Mouse (Mus musculus): Measurements from ENCODE around the gene Mcm3ap.

Gene Mcm3ap

GRCm38 (mm10) chr10:76495501-76495900 lies 26.8 kb downstream of the Mcm3ap start:
- DNase-seq (ENCODE audit: low read depth, low spot score), result no peak

DNA sequence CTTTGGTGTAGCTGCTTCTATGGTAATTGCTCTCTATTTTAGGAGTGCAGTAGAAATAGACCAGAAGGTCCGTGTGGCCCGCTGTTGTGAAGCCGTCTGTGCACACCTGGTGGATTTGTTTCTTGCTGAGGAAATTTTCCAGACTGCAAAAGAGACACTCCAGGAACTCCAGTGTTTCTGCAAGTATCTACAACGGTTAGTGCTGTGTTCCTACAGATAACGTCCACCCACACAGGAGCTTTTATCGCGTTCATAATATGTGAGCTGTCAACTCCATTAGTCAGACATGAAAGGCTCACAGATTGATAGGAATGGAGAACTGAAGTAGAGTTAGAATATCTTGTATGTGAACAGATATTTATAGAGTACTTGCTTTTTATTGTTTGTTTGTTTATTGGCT lies 27.6 kb downstream of the Mcm3ap start:
- no peak for DNase-seq (ENCODE audit: low read depth, low spot score)

GRCm38 (mm10) chr10:76497522-76497921 lies 28.8 kb downstream of the Mcm3ap start:
- no peak for DNase-seq (ENCODE audit: low read depth, low spot score)

DNA sequence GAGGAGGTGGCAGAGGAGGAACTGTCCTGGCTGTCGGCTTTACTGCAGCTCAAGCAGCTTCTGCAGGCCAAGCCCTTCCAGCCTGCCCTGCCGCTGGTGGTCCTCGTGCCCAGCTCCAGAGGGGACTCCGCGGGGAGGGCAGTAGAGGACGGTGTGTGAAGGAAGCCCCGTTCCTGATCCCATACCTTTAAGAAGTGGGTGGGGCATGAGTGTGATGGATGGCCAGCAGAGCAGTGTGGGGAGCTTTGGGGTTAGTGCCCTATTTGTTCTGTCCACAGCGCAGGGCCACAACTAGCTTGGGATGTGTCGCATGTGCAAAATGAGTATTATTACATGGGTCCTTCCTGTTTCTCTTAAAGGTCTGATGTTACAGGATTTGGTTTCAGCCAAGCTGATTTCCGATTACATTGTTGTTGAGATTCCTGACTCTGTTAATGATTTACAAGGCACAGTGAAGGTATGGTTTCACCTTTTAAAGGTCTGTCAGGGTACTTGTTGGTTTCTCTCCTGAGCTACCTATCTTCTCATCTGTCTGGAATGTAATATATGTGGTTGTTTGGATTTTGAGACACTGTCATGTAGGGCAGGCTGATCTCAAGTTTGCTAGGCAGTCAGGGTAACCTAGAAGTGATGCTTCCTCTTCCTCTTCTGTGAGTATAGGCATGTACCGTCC lies 35.7 kb downstream of the Mcm3ap start:
- DNase-seq (ENCODE audit: low read depth, low spot score), result no peak

- no peak for DNase-seq (ENCODE audit: low read depth, low spot score)
Measured at GRCm38 (mm10) chr10:76505865-76506264, 37.1 kb downstream of the Mcm3ap start.

DNA sequence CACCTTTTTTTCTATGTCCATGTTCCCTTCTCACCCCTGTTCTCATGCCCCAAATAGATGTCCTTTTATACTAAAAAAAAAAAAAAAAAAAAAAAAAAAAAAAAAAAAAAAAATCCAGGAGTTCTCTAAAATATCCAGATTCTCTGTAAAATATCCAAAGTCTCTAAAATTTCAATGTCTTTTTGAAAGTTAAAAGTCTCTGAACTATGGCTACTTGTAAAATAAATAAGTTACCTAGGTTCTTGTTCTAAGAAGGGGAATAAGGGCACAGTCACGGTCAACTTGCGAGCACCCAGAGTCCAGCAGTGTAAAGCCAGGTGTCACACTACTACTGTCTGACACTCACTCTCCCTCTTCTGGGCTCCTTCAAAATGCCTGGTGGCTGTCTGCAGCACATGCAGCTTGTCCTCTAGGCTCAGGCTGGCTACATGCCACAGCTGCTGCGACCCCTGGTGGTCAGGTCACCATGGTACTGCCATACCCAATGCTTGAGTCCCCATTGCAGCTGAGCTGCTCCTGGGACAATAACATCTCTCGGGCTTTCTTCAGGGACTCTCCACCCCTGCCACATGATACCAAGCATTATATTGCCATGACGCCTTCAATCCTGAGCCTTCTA lies 44.3 kb downstream of the Mcm3ap start:
- DNase-seq (ENCODE audit: low read depth, low spot score), result peak; percentile 25

- DNase-seq (ENCODE audit: low read depth, low spot score), result no peak
Measured at GRCm38 (mm10) chr10:76530922-76531321, 62.2 kb downstream of the Mcm3ap start.

DNA sequence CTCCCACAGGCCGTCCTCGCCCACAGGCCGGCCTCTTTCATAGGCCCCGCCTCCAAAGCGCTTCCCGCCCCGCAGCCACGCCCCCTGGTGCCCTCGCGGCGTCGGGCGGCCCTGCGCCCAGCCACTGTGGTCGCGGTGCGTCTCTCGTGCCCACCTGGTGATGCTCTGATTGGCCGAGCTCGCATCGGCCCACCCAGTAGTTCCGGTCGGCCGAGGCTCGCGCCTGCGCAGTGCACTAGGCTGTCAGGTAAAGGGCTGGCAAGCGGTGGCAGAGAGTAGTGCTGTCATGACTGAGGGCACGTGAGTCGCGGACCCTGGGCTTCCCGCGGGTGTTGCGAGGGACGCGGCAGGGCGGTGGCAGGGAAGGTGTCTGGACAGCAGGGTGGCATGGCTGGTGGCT lies 62.6 kb downstream of the Mcm3ap start, which contains the start of gene Lss:
Gene Lss (plus strand): TSS at position 214 of the 400 bp plus-strand sequence.
- peak; percentile 85 for DNase-seq (ENCODE audit: low read depth, low spot score)

DNA sequence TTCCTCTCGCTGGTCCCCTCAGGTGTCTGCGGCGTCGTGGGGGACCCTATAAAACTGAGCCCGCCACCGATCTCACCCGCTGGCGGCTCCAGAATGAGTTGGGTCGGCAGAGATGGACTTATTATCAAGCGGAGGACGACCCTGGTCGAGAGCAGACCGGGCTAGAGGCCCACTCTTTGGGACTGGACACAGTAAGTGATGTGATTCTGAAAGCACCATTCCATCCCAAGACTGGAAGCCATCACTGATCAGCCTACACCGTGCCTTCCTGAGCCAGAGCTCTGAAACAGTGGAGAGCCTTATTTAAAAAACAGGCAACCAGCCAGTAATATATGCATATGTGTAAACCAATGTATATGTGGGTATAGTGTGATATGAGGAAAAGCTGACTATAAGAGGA lies 63.1 kb downstream of the Mcm3ap start:
- peak; percentile 9 for DNase-seq (ENCODE audit: low read depth, low spot score)

DNA sequence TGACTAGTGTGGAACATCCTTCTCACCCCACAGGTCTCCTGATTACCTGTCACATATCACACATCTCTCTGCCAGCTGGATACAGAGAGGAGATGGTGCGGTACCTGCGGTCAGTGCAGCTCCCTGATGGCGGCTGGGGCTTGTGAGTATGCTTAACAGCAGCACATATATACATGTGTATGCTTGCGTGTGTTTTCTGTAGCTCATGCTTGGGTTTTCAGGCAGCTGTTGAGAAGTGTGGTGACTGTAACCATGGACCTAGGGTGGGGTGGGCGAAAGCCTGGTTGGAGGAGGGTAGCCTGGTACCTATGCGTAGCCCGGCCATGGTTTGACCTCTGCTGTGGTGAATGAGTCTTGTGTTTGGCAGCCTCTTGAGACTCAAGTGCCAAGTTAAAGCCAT lies 66.8 kb downstream of the Mcm3ap start:
- no peak for DNase-seq (ENCODE audit: low read depth, low spot score)

DNA sequence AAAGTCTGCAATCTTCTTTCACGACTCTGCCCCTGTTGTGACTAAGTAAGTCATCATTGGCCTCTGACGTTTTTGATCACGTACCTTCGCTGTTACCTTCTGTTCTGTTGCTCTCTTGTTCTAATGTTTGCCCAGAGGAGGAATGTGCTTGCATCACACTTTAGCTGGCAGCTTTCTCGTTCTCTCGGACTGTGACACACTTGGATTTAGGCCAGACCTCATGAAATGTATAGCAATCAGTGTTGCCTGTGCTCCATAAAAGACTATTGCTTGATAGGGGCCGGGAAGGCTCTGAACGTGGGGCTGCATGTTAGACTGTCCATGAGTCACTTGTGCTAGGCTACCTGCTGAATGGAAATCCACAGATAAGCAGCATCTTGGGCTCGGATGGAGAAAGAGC lies 68.9 kb downstream of the Mcm3ap start:
- DNase-seq (ENCODE audit: low read depth, low spot score), result no peak

GRCm38 (mm10) chr10:76541336-76542085 lies 72.8 kb downstream of the Mcm3ap start:
- DNase-seq (ENCODE audit: low read depth, low spot score), result no peak

- DNase-seq (ENCODE audit: low read depth, low spot score), result no peak
Measured at GRCm38 (mm10) chr10:76542636-76543375, 74.1 kb downstream of the Mcm3ap start.

DNA sequence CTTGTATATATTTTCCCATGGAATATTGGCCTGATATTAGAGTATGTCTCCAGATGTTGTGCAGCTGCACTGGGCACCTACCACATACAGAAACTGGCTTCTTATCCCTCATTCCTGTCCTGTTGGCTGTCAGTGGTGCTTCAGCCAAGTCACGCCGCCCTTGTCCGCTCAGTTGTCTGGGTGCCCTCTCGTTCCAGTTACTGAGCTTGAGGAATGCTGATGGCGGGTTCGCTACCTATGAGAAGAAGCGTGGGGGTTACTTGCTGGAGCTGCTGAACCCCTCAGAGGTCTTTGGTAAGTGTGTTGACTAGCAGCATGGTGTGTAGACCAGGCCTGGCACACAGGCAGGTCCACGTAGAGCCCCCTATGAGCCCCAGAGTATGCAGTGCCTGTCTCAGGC lies 77.8 kb downstream of the Mcm3ap start:
- DNase-seq (ENCODE audit: low read depth, low spot score), result no peak

DNA sequence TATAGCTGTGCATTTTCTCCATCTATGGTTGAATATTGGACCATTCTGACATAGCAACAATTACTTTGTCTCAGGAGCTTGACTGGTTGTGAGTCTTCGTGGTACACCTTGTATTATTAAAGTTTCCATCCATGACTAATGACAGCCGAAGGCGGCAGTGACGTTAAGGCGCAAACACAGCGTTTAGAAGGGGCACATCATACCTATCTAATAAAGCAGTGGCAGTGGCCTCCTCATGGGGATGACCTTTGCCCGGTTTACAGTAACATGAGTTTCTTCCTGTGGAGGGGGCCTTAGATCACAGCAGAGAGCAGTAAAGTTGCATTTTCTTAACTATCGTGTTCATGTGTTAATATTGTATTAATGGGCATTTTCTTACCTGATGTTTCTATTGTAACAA lies 79.5 kb downstream of the Mcm3ap start:
- no peak for DNase-seq (ENCODE audit: low read depth, low spot score)

DNA sequence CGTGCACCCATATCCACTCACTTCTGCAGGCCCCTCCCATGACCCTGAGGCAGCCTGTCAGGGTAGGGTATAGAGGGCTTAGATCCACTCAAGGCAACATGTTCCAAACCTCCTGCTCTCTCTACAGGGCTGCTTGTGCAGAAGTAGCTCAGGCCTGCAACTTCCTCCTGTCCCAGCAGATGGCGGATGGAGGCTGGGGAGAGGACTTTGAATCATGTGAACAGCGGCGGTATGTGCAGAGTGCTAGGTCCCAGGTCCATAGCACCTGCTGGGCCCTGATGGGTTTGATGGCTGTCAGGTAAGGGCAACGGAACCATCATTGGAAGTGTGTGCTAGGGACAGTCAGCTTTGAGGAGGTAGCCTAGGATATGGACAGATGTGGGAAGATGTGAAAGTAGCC lies 81.7 kb downstream of the Mcm3ap start:
- DNase-seq (ENCODE audit: low read depth, low spot score), result no peak

- no peak for DNase-seq (ENCODE audit: low read depth, low spot score)
Measured at GRCm38 (mm10) chr10:76551556-76551955, 82.8 kb downstream of the Mcm3ap start.

- DNase-seq (ENCODE audit: low read depth, low spot score), result no peak
Measured at GRCm38 (mm10) chr10:76554061-76554460, 85.3 kb downstream of the Mcm3ap start.

DNA sequence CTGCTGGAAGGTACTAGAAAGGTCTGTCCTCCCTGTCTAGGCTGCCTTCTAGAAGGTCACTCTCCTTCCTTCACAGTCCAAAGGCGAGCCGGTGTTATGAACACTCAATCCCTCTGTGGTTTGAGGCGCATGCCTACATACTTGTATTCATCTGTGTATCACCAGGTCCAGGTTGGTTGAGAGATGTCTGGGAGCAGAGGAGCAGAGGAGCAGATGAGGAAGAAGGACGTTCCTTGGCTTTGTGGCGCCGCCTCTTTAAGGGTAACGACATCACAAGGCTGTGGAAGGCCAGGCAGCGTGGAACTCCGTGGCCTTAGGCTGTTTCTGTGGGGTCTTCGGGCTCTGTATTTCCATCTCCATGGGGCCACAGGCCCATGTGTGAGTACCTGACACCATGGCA lies 93.2 kb downstream of the Mcm3ap start, which contains the start of gene Spatc1l:
Gene Spatc1l (plus strand): TSS at position 301 of the 400 bp plus-strand sequence.
- DNase-seq (ENCODE audit: low read depth, low spot score), result no peak
